Mouse (Mus musculus): Measurements from ENCODE around the gene Zfp239. TPM values are rescaled to one million over a fixed set of nuclear protein-coding genes. Genes with fewer than 3 reads are reported as not detected.

Zfp239 gene
- polyA plus RNA-seq, 1 experiment from 2014 or later = 2.9 TPM

- Histone ChIP-seq H3K4me2 (peak overlapping the region; percentile 65), H3K4me1 (replicated peaks) (0 out of 2 replicates have a peak, but pooled peaks cover 7% of the 10 kb centered on the region), H3K36me3 (no peaks in the 10 kb centered on the region), H3K9me3 (replicated peaks) (no peaks in the 10 kb centered on the region), H3K4me3 (peak overlapping the region; percentile 50), H3K27ac (ENCODE audit: poor library complexity, severe bottlenecking) (peak overlapping the region; percentile 96), H3K9ac (peak overlapping the region; percentile 68), H3K27me3 (replicated peaks) (no peaks in the 10 kb centered on the region)
- WGBS = under 1% methylated on average over 67 of the region's 67 CpGs
- peak; percentile 94 for ATAC-seq (ENCODE audit: insufficient number of reproducible peaks, low FRiP score)
These were observed 17.7 kb downstream of the Zfp239 start for GRCm38 (mm10) chr6:117879408-117880115.

GRCm38 (mm10) chr6:117880394-117880838 is 18.5 kb downstream of the Zfp239 start:
- no peak for ATAC-seq (ENCODE audit: insufficient number of reproducible peaks, low FRiP score)
- H3K4me1 ChIP-seq (replicated peaks) = 0 out of 2 replicates have a peak, but pooled peaks cover 4% of the 10 kb centered on the region
- H3K4me2 ChIP-seq = peak overlapping the region; percentile 58
- peak overlapping the region; percentile 50; the same call in 1 of the 2 replicates for H3K4me3 ChIP-seq
- 53% methylated on average over 3 of the region's 3 CpGs for WGBS
- peak overlapping the region; percentile 42; the same call in 1 of the 2 replicates for H3K27ac ChIP-seq (ENCODE audit: poor library complexity, severe bottlenecking)
- no peaks in the 10 kb centered on the region for H3K9me3 ChIP-seq (replicated peaks)
- no peak overlapping the region for H3K9ac ChIP-seq
- no peaks in the 10 kb centered on the region for H3K27me3 ChIP-seq (replicated peaks)
- H3K36me3 ChIP-seq = no peaks in the 10 kb centered on the region

GRCm38 (mm10) chr6:117881229-117881628 is 19.3 kb downstream of the Zfp239 start:
- H3K27ac ChIP-seq (ENCODE audit: poor library complexity, severe bottlenecking) = no peak overlapping the region

GRCm38 (mm10) chr6:117881997-117882396 is 20.1 kb downstream of the Zfp239 start:
- H3K27me3 ChIP-seq (replicated peaks) = no peaks in the 10 kb centered on the region
- H3K4me3 ChIP-seq = no peak overlapping the region
- H3K27ac ChIP-seq (ENCODE audit: poor library complexity, severe bottlenecking) = no peak overlapping the region
- no peak overlapping the region for H3K4me2 ChIP-seq
- 54% methylated on average over 7 of the region's 7 CpGs for WGBS
- no peaks in the 10 kb centered on the region for H3K9me3 ChIP-seq (replicated peaks)
- ATAC-seq (ENCODE audit: insufficient number of reproducible peaks, low FRiP score) = no peak
- H3K36me3 ChIP-seq = no peaks in the 10 kb centered on the region
- no peak overlapping the region for H3K9ac ChIP-seq
- H3K4me1 ChIP-seq (replicated peaks) = 0 out of 2 replicates have a peak, but pooled peaks cover 4% of the 10 kb centered on the region

More at GRCm38 (mm10) chr6:117881229-117881628, 19.3 kb downstream of the Zfp239 start:
- H3K9me3 ChIP-seq (replicated peaks) = no peaks in the 10 kb centered on the region
- WGBS = 82% methylated on average over 7 of the region's 7 CpGs
- ATAC-seq (ENCODE audit: insufficient number of reproducible peaks, low FRiP score) = no peak
- H3K4me1 ChIP-seq (replicated peaks) = 0 out of 2 replicates have a peak, but pooled peaks cover 4% of the 10 kb centered on the region
- H3K27me3 ChIP-seq (replicated peaks) = no peaks in the 10 kb centered on the region
- H3K9ac ChIP-seq = no peak overlapping the region
- no peak overlapping the region for H3K4me3 ChIP-seq
- H3K36me3 ChIP-seq = no peaks in the 10 kb centered on the region
- peak overlapping the region; percentile 58; the same call in 1 of the 2 replicates for H3K4me2 ChIP-seq

- H3K36me3 ChIP-seq = no peaks in the 10 kb centered on the region
- WGBS = 73% methylated on average over 2 of the region's 2 CpGs
- no peak overlapping the region for H3K9ac ChIP-seq
- no peak overlapping the region for H3K27ac ChIP-seq (ENCODE audit: poor library complexity, severe bottlenecking)
- no peak for ATAC-seq (ENCODE audit: insufficient number of reproducible peaks, low FRiP score)
- H3K4me3 ChIP-seq = no peak overlapping the region
- peaks cover 11% of the 10 kb centered on the region for H3K4me1 ChIP-seq (replicated peaks)
- H3K9me3 ChIP-seq (replicated peaks) = no peaks in the 10 kb centered on the region
- H3K27me3 ChIP-seq (replicated peaks) = no peaks in the 10 kb centered on the region
- H3K4me2 ChIP-seq = no peak overlapping the region
These were observed 24.0 kb downstream of the Zfp239 start for GRCm38 (mm10) chr6:117885943-117886342.

GRCm38 (mm10) chr6:117888032-117888431 is 26.1 kb downstream of the Zfp239 start:
- peak overlapping the region; percentile 45; the same call in 1 of the 2 replicates for H3K9ac ChIP-seq
- no peaks in the 10 kb centered on the region for H3K27me3 ChIP-seq (replicated peaks)
- 13% methylated on average over 1 of the region's 1 CpGs for WGBS
- H3K9me3 ChIP-seq (replicated peaks) = no peaks in the 10 kb centered on the region
- peaks cover 17% of the 10 kb centered on the region for H3K4me1 ChIP-seq (replicated peaks)
- H3K36me3 ChIP-seq = no peaks in the 10 kb centered on the region
- H3K4me3 ChIP-seq = 0 out of 2 replicates have a peak overlapping the region, but pooled peaks have one; percentile 14
- H3K4me2 ChIP-seq = peak overlapping the region; percentile 21
- no peak for ATAC-seq (ENCODE audit: insufficient number of reproducible peaks, low FRiP score)
- H3K27ac ChIP-seq (ENCODE audit: poor library complexity, severe bottlenecking) = peak overlapping the region; percentile 84

- H3K27ac ChIP-seq (ENCODE audit: poor library complexity, severe bottlenecking) = peak overlapping the region; percentile 84
- no peaks in the 10 kb centered on the region for H3K36me3 ChIP-seq
- ATAC-seq (ENCODE audit: insufficient number of reproducible peaks, low FRiP score) = peak; percentile 94
- H3K9me3 ChIP-seq (replicated peaks) = no peaks in the 10 kb centered on the region
- peaks cover 17% of the 10 kb centered on the region for H3K4me1 ChIP-seq (replicated peaks)
- H3K27me3 ChIP-seq (replicated peaks) = no peaks in the 10 kb centered on the region
- 0 out of 2 replicates have a peak overlapping the region, but pooled peaks have one; percentile 14 for H3K4me3 ChIP-seq
- peak overlapping the region; percentile 45 for H3K9ac ChIP-seq
- peak overlapping the region; percentile 21; the same call in 1 of the 2 replicates for H3K4me2 ChIP-seq
- 43% methylated on average over 2 of the region's 2 CpGs for WGBS
These were observed 26.8 kb downstream of the Zfp239 start for GRCm38 (mm10) chr6:117888642-117889096.

- WGBS = 80% methylated on average over 6 of the region's 6 CpGs
- Histone ChIP-seq H3K36me3 (no peaks in the 10 kb centered on the region), H3K9me3 (replicated peaks) (no peaks in the 10 kb centered on the region), H3K4me3 (no peak overlapping the region), H3K9ac (no peak overlapping the region), H3K4me2 (no peak overlapping the region), H3K27ac (ENCODE audit: poor library complexity, severe bottlenecking) (no peak overlapping the region), H3K27me3 (replicated peaks) (no peaks in the 10 kb centered on the region), H3K4me1 (replicated peaks) (peaks cover 17% of the 10 kb centered on the region)
- no peak for ATAC-seq (ENCODE audit: insufficient number of reproducible peaks, low FRiP score)
These were observed 28.4 kb downstream of the Zfp239 start for GRCm38 (mm10) chr6:117890257-117890656.

- H3K4me3 ChIP-seq = no peak overlapping the region
- no peak overlapping the region for H3K9ac ChIP-seq
- ATAC-seq (ENCODE audit: insufficient number of reproducible peaks, low FRiP score) = no peak
- H3K4me2 ChIP-seq = no peak overlapping the region
- peaks cover 17% of the 10 kb centered on the region for H3K4me1 ChIP-seq (replicated peaks)
- H3K27ac ChIP-seq (ENCODE audit: poor library complexity, severe bottlenecking) = no peak overlapping the region
- H3K36me3 ChIP-seq = no peaks in the 10 kb centered on the region
- no peaks in the 10 kb centered on the region for H3K27me3 ChIP-seq (replicated peaks)
- no peaks in the 10 kb centered on the region for H3K9me3 ChIP-seq (replicated peaks)
- 54% methylated on average over 14 of the region's 14 CpGs for WGBS
These were observed 29.7 kb downstream of the Zfp239 start for GRCm38 (mm10) chr6:117891369-117892160.

GRCm38 (mm10) chr6:117892386-117892785 is 30.5 kb downstream of the Zfp239 start:
- ATAC-seq (ENCODE audit: insufficient number of reproducible peaks, low FRiP score) = no peak
- no peaks in the 10 kb centered on the region for H3K27me3 ChIP-seq (replicated peaks)
- no peaks in the 10 kb centered on the region for H3K36me3 ChIP-seq
- H3K4me2 ChIP-seq = no peak overlapping the region
- H3K9me3 ChIP-seq (replicated peaks) = no peaks in the 10 kb centered on the region
- H3K9ac ChIP-seq = no peak overlapping the region
- WGBS = 58% methylated on average over 3 of the region's 3 CpGs
- no peak overlapping the region for H3K4me3 ChIP-seq
- peaks cover 17% of the 10 kb centered on the region for H3K4me1 ChIP-seq (replicated peaks)
- H3K27ac ChIP-seq (ENCODE audit: poor library complexity, severe bottlenecking) = no peak overlapping the region

GRCm38 (mm10) chr6:117893435-117893834 is 31.5 kb downstream of the Zfp239 start:
- H3K36me3 ChIP-seq = no peaks in the 10 kb centered on the region
- WGBS = 85% methylated on average over 2 of the region's 2 CpGs
- no peak for ATAC-seq (ENCODE audit: insufficient number of reproducible peaks, low FRiP score)

More at GRCm38 (mm10) chr6:117893435-117893834, 31.5 kb downstream of the Zfp239 start:
- no peak overlapping the region for H3K4me3 ChIP-seq
- no peaks in the 10 kb centered on the region for H3K9me3 ChIP-seq (replicated peaks)
- H3K9ac ChIP-seq = no peak overlapping the region
- peaks cover 16% of the 10 kb centered on the region for H3K4me1 ChIP-seq (replicated peaks)
- no peak overlapping the region for H3K4me2 ChIP-seq
- H3K27ac ChIP-seq (ENCODE audit: poor library complexity, severe bottlenecking) = no peak overlapping the region
- no peaks in the 10 kb centered on the region for H3K27me3 ChIP-seq (replicated peaks)

All from heart, embryonic 12.5 days (tissue).